Mouse (Mus musculus) kidney, embryonic 14.5 days (tissue): Measurements from ENCODE around the gene Scamp2. TPM values are rescaled to one million over a fixed set of nuclear protein-coding genes. Genes with fewer than 3 reads are reported as not detected.
A peak's percentile ranks its signal among the peaks of the same experiment; 100 is the strongest.

Experiments
- ATAC-seq: fragments of 200-750 bp; cut with Nextera tagmentation; 2 replicates; pipeline ENCODE4 v1.8.0; 2017; ENCODE audit warnings: moderate number of reproducible peaks, mild to moderate bottlenecking, moderate TSS enrichment, moderate library complexity; ENCODE audit not compliant: low FRiP score, low TSS enrichment
- H3K27ac ChIP-seq: fragments of 300-500 bp; sonication (generic); 2 replicates; pipeline ENCODE4 v1.5.1; 2014; ENCODE audit warnings: low read depth, mild to moderate bottlenecking, low read length, moderate library complexity, mixed read lengths
- H3K27me3 ChIP-seq: fragments of 300-500 bp; sonication (generic); 2 replicates; pipeline ENCODE4 v1.6.1; 2014; ENCODE audit warnings: mild to moderate bottlenecking, low read length; ENCODE audit not compliant: control insufficient read depth, insufficient read depth
- H3K36me3 ChIP-seq: fragments of 300-500 bp; sonication (generic); 2 replicates; pipeline ENCODE4 v1.6.1; 2014; ENCODE audit warnings: low read length, mixed read lengths; ENCODE audit not compliant: control insufficient read depth, insufficient read depth
- H3K4me1 ChIP-seq: fragments of 300-500 bp; sonication (generic); 2 replicates; pipeline ENCODE4 v1.6.1; 2014; ENCODE audit warnings: low read length, mixed read lengths; ENCODE audit not compliant: control insufficient read depth, insufficient read depth
- H3K4me2 ChIP-seq: fragments of 300-500 bp; sonication (generic); replicated peaks from 2 replicates; pipeline ENCODE4 v1.6.1; 2014; ENCODE audit warnings: low read depth, mild to moderate bottlenecking, low read length
- H3K4me3 ChIP-seq: fragments of 300-500 bp; sonication (generic); 2 replicates; pipeline ENCODE4 v1.5.1; 2014; ENCODE audit warnings: mild to moderate bottlenecking, low read length
- H3K9ac ChIP-seq: fragments of 300-500 bp; sonication (generic); 2 replicates; pipeline ENCODE4 v1.6.1; 2014; ENCODE audit warnings: low read depth, mild to moderate bottlenecking, low read length, moderate library complexity
- H3K9me3 ChIP-seq: fragments of 300-500 bp; sonication (generic); 2 replicates; pipeline ENCODE4 v1.6.1; 2016; ENCODE audit warnings: low read length; ENCODE audit not compliant: control insufficient read depth
- WGBS: fragments of 180-500 bp; shearing (Covaris S2); extraction: QIAGEN DNeasy Blood & Tissue Kit; methylation state at CpG from one replicate; pipeline ENCODE4 v1.1.7; 2014; 5-methylcytosine and 5-hydroxymethylcytosine counted together
- polyA plus RNA-seq: library from polyadenylated mRNA; unstranded; fragments of >200 nt; fragmentation: Nextera tagmentation; extraction: Ambion mirVana; gene quantifications from 2 replicates; pipeline ENCODE4 v1.2.1, GENCODE M21; 2014

The Scamp2 gene
- polyA plus RNA-seq, 1 experiment from 2014 or later, result 71.4 TPM

GRCm38 (mm10) chr9:57525516-57525915 lies 35.2 kb upstream of the Scamp2 start:
- H3K27ac ChIP-seq, result no peak overlapping the region
- H3K27me3 ChIP-seq, result no peaks in the 10 kb centered on the region
- no peaks in the 10 kb centered on the region for H3K9me3 ChIP-seq
- peaks cover 16% of the 10 kb centered on the region; the same call in 1 of the 2 replicates for H3K36me3 ChIP-seq
- no peak overlapping the region for H3K4me2 ChIP-seq
- ATAC-seq, result no peak
- H3K4me3 ChIP-seq, result no peak overlapping the region
- peaks cover 5% of the 10 kb centered on the region for H3K4me1 ChIP-seq
- H3K9ac ChIP-seq, result no peak overlapping the region
- 62% methylated on average over 2 of the region's 2 CpGs for WGBS

GRCm38 (mm10) chr9:57526435-57526834 lies 34.3 kb upstream of the Scamp2 start:
- peaks cover 5% of the 10 kb centered on the region for H3K4me1 ChIP-seq
- H3K4me3 ChIP-seq, result no peak overlapping the region
- H3K27ac ChIP-seq, result no peak overlapping the region
- no peak for ATAC-seq
- H3K9ac ChIP-seq, result no peak overlapping the region
- H3K27me3 ChIP-seq, result no peaks in the 10 kb centered on the region
- H3K36me3 ChIP-seq, result peaks cover 23% of the 10 kb centered on the region
- no peaks in the 10 kb centered on the region for H3K9me3 ChIP-seq
- no peak overlapping the region for H3K4me2 ChIP-seq

GRCm38 (mm10) chr9:57531946-57532345 lies 28.8 kb upstream of the Scamp2 start:
- H3K9me3 ChIP-seq, result no peaks in the 10 kb centered on the region
- H3K4me2 ChIP-seq, result no peak overlapping the region
- no peak for ATAC-seq
- H3K4me1 ChIP-seq, result no peaks in the 10 kb centered on the region
- 66% methylated on average over 1 of the region's 1 CpGs for WGBS
- no peak overlapping the region for H3K9ac ChIP-seq
- H3K36me3 ChIP-seq, result peaks cover 52% of the 10 kb centered on the region
- no peaks in the 10 kb centered on the region for H3K27me3 ChIP-seq
- H3K27ac ChIP-seq, result no peak overlapping the region
- H3K4me3 ChIP-seq, result no peak overlapping the region

GRCm38 (mm10) chr9:57536362-57536761 lies 24.4 kb upstream of the Scamp2 start:
- WGBS, result 86% methylated on average over 5 of the region's 5 CpGs
- Histone ChIP-seq H3K9ac (peak overlapping the region; percentile 88; the same call in 1 of the 2 replicates), H3K27ac (no peak overlapping the region), H3K4me3 (no peak overlapping the region), H3K27me3 (no peaks in the 10 kb centered on the region), H3K4me2 (no peak overlapping the region), H3K36me3 (peaks cover 51% of the 10 kb centered on the region), H3K4me1 (peaks cover 8% of the 10 kb centered on the region), H3K9me3 (no peaks in the 10 kb centered on the region)
- no peak for ATAC-seq

DNA sequence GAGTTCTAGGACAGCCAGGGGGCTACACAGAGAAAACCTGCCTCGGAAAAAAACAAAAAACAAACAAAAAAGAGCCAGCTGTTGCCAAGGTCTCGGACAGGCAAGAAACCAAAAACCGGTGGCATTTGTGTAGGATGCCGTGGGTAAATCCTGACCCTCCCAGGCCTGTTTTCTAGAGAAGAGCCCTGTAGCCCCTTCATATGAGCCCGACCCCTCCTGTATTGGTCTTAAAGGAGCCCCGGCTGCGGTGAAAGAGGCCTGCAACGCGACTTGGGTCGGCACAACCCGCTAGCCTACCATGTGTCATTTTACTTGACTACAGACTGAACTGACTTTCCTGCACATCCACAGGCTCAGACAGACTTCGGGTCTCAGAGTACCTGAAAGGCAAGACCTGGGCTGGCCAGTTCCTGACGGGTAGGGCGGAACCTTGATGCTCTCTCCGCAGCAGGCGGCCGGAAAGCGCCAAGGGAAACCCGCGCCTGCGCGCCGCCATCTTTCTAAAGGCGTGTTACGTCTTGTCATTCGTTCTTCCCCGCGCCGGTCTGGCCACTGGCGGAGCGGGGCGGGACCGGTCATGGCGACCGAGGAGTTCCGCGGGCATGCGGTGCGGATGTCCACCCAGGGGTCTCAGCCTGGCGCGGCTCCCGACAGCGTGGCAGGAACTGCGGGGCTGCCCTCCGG lies 23.6 kb upstream of the Scamp2 start, which contains the start of gene Fam219b:
Fam219b (plus strand) TSS at position 485 of the 684 bp plus-strand sequence.
- Histone ChIP-seq H3K4me2 (peak within 1 kb of the TSS; percentile 78), H3K9ac (peak within 1 kb of the TSS; percentile 88), H3K9me3 (no peaks in the 10 kb centered on the region), H3K27me3 (no peaks in the 10 kb centered on the region), H3K4me1 (peaks cover 8% of the 10 kb centered on the region), H3K36me3 (peaks cover 46% of the 10 kb centered on the region), H3K4me3 (peak within 1 kb of the TSS; percentile 87), H3K27ac (peak within 1 kb of the TSS; percentile 76)
- 2% methylated on average over 45 of the region's 45 CpGs for WGBS
- peak; percentile 89 for ATAC-seq

DNA sequence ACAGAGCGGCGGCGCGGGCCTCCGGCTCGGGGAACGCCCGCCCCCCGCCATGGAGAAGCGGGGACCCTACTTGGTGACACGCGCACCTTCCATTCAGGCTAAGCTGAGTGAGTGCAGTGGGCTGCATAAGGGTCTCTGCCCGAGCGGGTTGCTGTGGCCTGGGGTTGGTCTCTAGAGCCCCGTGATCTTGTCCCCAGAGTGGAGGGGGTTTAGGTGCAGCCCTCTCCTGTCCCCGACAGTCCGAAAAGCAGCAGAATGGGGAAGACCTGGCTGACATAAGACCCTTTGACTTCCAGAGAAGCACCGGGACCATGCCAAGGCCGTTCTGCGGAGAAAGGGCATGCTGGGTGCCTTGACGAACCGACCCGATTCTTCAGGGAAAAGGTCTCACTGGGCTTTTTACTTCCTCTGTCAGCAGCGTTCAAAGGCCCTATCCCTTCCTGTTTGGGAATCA lies 23.0 kb upstream of the Scamp2 start:
- Histone ChIP-seq H3K27me3 (no peaks in the 10 kb centered on the region), H3K4me1 (peaks cover 8% of the 10 kb centered on the region), H3K36me3 (peaks cover 46% of the 10 kb centered on the region), H3K9ac (peak overlapping the region; percentile 88), H3K4me3 (peak overlapping the region; percentile 87), H3K27ac (peak overlapping the region; percentile 76; the same call in 1 of the 2 replicates), H3K9me3 (no peaks in the 10 kb centered on the region), H3K4me2 (peak overlapping the region; percentile 78)
- peak; percentile 74; the same call in 1 of the 2 replicates for ATAC-seq
- under 1% methylated on average over 23 of the region's 24 CpGs for WGBS

DNA sequence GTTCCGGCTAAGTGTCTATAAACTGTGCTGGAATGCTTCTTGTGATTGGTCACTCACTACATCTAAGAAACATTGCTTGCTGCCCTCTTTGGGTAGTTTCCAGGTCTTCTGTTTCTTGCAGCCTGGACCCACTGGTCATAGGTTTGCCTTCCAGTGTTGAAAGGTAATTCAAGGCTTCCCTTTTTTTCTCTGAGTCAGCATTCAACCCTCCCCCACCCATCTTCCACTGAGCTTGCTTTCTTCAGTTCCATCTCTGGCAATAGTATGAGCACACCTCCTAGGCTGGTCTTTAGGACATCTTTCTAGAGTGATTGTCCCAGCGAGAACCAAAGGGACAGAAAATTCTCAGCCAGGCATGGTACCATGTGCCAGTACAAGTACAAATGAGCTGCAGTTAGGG lies 21.2 kb upstream of the Scamp2 start:
- Histone ChIP-seq H3K9me3 (no peaks in the 10 kb centered on the region), H3K27ac (no peak overlapping the region), H3K4me2 (no peak overlapping the region), H3K4me1 (peaks cover 8% of the 10 kb centered on the region), H3K36me3 (peaks cover 47% of the 10 kb centered on the region), H3K27me3 (no peaks in the 10 kb centered on the region), H3K4me3 (no peak overlapping the region), H3K9ac (no peak overlapping the region)
- ATAC-seq, result no peak
- 98% methylated on average over 2 of the region's 2 CpGs for WGBS

DNA sequence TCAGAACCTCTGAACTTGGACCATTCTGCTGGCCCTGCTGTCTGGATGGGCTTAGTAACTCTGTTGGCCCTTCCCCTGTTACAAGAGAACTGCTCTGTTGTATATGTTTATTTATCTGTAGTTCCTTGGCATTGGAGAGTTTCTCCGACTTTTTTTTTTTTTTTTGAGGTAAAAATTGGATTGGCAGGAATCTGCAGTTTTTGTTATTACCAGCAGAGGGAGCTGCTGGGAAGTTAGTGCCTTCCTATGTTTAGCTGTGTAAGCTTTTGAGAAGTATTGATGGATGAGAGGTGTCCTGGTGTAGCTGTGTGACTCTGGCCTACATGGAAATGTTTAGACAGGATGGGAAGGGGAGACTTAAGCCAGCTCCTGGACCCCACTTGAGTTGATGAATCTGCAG lies 19.4 kb upstream of the Scamp2 start:
- no peak for ATAC-seq
- Histone ChIP-seq H3K9me3 (no peaks in the 10 kb centered on the region), H3K4me1 (peaks cover 8% of the 10 kb centered on the region), H3K4me2 (no peak overlapping the region), H3K27ac (no peak overlapping the region), H3K9ac (no peak overlapping the region), H3K36me3 (peaks cover 63% of the 10 kb centered on the region), H3K4me3 (no peak overlapping the region), H3K27me3 (no peaks in the 10 kb centered on the region)
- WGBS, result 0% methylated on average over 1 of the region's 1 CpGs

DNA sequence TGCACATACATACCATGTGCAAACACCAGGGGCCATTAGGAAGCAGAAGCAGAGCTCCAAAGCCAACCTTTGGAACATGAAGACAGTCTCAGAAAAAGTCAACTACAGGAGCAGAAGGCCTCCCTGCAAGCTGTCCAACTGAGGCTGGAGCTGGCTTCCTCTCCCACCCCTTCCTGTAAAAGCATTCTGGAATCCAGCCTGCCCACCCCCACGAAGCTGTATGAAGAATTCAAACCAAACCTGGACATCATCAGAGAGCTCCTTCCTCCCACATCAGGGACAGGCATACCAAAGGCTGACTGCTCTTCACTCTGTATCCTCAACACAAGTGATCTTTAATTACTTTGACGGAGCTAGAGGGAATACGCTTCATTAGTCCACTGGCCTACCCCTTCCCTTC lies 16.8 kb upstream of the Scamp2 start:
- Histone ChIP-seq H3K36me3 (peaks cover 82% of the 10 kb centered on the region), H3K9ac (no peak overlapping the region), H3K4me1 (no peaks in the 10 kb centered on the region), H3K9me3 (no peaks in the 10 kb centered on the region), H3K27me3 (no peaks in the 10 kb centered on the region), H3K4me3 (no peak overlapping the region), H3K27ac (no peak overlapping the region), H3K4me2 (no peak overlapping the region)
- no peak for ATAC-seq
- 80% methylated on average over 3 of the region's 3 CpGs for WGBS
